Mouse (Mus musculus): ENCODE data around the gene Retreg1. TPM values are rescaled to one million over a fixed set of nuclear protein-coding genes. Genes with fewer than 3 reads are reported as not detected.

The Retreg1 gene
- total and polyA plus RNA-seq, 3 experiments, result 41.0 to 328 (median 248) TPM

DNA sequence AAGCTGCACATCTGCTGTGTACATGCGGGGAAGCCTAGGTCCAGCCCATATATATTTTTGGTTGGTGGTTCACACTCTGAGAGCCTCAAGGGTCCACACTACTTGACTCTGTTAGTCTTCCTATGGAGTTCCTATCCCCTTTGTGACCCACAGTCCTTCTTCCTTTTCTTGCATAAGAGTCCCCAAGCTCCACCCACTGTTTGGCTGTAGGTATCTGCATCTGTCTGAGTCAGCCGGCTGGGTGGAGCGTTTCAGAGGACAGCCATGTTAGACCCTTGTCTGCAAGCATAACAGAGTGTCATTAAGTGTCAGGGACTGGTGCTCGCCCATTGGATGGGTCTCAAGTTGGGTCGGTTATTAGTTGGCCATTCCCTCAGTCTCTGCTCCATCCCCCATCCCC is 107.6 kb downstream of the Retreg1 start:
- peaks cover 13% of the 10 kb centered on the region for H3K36me3 ChIP-seq (ENCODE audit: control insufficient read depth, insufficient read depth, low read length)
- no peaks in the 10 kb centered on the region for H3K27me3 ChIP-seq (ENCODE audit: control insufficient read depth, insufficient read depth, low read length)
- peak overlapping the region; percentile 28 for H3K27ac ChIP-seq
- DNase-seq, result no peak
- H3K9ac ChIP-seq (ENCODE audit: low read depth, low read length), result no peak overlapping the region
- no peak overlapping the region for H3K4me3 ChIP-seq
- peaks cover 10% of the 10 kb centered on the region for H3K4me1 ChIP-seq (ENCODE audit: control insufficient read depth, insufficient read depth, low read length)
- intact Hi-C loops (cut with DNase I), result no loop called here
- peaks cover 2% of the 10 kb centered on the region; the same call in 1 of the 2 replicates for H3K79me2 ChIP-seq (replicated peaks; ENCODE audit: control insufficient read depth, insufficient read depth, low read length)
- TF ChIP-seq POLR2A (IDR thresholded peaks at IDR 0.05; ENCODE audit: insufficient read depth, low read depth, low read length) (no peak), EP300 (IDR thresholded peaks at IDR 0.05; ENCODE audit: insufficient read depth, low read depth, low read length) (no peak), CTCF (IDR thresholded peaks at IDR 0.05) (no peak)
- WGBS, result 56% methylated on average over 5 of the region's 5 CpGs

DNA sequence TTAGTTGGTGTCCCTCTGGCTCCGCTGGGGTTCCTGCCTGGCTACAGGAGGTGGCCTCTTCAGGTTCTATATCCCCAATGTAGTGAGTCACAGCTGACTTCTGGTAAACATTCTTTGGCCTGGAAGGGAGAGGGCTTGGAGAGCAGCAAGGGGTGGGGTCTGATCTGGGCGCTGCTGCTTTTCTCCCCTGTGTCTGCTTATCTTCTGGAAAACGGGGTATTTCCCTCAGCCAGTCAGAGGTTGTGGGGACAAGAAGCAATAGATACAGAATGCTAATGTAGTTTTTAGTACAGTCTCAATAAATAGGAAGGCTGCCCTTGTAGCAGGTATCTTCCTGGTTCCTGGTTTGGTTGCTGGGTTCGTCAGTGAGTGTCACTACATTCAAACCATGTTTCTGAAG is 108.1 kb downstream of the Retreg1 start:
- no peak for DNase-seq
- intact Hi-C loops (cut with DNase I), result no loop called here
- Histone ChIP-seq H3K4me1 (ENCODE audit: control insufficient read depth, insufficient read depth, low read length) (peaks cover 10% of the 10 kb centered on the region), H3K27ac (peak overlapping the region; percentile 28), H3K36me3 (ENCODE audit: control insufficient read depth, insufficient read depth, low read length) (peaks cover 18% of the 10 kb centered on the region), H3K4me3 (no peak overlapping the region), H3K79me2 (replicated peaks; ENCODE audit: control insufficient read depth, insufficient read depth, low read length) (peaks cover 2% of the 10 kb centered on the region; the same call in 1 of the 2 replicates), H3K27me3 (ENCODE audit: control insufficient read depth, insufficient read depth, low read length) (no peaks in the 10 kb centered on the region), H3K9ac (ENCODE audit: low read depth, low read length) (no peak overlapping the region)
- TF ChIP-seq POLR2A (IDR thresholded peaks at IDR 0.05; ENCODE audit: insufficient read depth, low read depth, low read length), result no peak
- TF ChIP-seq CTCF (IDR thresholded peaks at IDR 0.05), result no peak
- no peak for TF ChIP-seq EP300 (IDR thresholded peaks at IDR 0.05; ENCODE audit: insufficient read depth, low read depth, low read length)
- 50% methylated on average over 4 of the region's 4 CpGs for WGBS

DNA sequence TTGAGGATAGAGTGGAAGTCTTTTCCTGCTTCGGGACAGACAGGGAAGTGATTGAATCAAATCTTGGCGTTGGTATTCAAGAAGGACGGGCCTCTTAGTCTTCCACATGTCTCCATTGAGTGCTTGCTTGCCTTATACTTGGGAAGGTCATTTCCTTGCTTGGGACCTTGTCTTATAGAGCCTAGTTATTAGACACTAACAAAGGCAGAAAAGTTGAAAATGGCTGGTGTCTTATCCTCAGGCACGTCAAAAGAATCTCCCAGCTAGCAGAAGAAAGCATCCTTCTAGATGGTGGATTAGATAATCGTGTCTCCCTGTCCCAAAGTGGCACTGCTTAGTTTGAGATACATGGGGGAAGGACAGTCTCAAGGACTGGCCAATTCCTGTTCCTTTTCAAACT is 113.0 kb downstream of the Retreg1 start:
- Histone ChIP-seq H3K27ac (peak overlapping the region; percentile 80), H3K4me3 (no peak overlapping the region)
- DNase-seq, result no peak

DNA sequence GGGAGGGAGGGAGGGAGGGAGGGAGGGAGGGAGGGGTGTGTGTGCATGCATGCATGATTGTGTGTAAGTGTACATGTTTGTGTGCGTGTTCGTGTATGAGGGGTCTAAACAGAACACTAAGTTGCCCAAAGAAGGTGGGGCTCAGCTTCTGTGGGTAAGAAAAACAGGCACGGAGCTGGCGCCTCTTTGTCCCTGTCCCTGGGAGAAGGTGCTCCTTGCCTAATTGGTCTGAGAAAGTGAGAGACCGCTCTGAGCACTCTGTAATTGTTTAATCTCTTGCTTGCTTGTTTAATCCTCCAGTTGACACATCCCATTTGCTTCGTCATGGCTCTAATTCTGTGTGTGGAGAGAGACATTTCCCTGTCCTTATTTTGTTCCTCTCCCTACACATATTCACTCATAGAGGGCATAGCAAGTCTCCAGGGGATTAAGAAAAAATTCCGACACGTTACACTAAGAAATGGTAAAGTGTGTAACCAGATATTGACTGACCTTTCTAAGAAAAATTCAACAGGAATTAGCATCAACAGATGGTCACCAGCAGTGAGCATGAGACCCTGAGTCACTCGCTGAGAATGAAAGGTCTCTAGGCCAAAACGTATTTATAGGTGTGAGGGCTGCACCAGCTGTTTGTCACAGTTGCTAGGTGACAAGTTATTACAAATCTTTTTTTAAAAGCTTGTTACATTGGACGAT is 113.6 kb downstream of the Retreg1 start:
- Histone ChIP-seq H3K9ac (ENCODE audit: low read depth, low read length) (no peak overlapping the region), H3K36me3 (ENCODE audit: control insufficient read depth, insufficient read depth, low read length) (peaks cover 14% of the 10 kb centered on the region), H3K27ac (peak overlapping the region; percentile 80), H3K79me2 (replicated peaks; ENCODE audit: control insufficient read depth, insufficient read depth, low read length) (no peaks in the 10 kb centered on the region; the same call in 1 of the 2 replicates), H3K4me1 (ENCODE audit: control insufficient read depth, insufficient read depth, low read length) (peaks cover 6% of the 10 kb centered on the region), H3K27me3 (ENCODE audit: control insufficient read depth, insufficient read depth, low read length) (no peaks in the 10 kb centered on the region), H3K4me3 (no peak overlapping the region)
- 43% methylated on average over 11 of the region's 11 CpGs for WGBS
- no peak for TF ChIP-seq POLR2A (IDR thresholded peaks at IDR 0.05; ENCODE audit: insufficient read depth, low read depth, low read length)
- TF ChIP-seq CTCF (IDR thresholded peaks at IDR 0.05), result no peak
- no peak for TF ChIP-seq EP300 (IDR thresholded peaks at IDR 0.05; ENCODE audit: insufficient read depth, low read depth, low read length)
- intact Hi-C loops (cut with DNase I), result no loop called here
- DNase-seq, result no peak

More for the DNA sequence above, 113.0 kb downstream of the Retreg1 start:
- Histone ChIP-seq H3K79me2 (replicated peaks; ENCODE audit: control insufficient read depth, insufficient read depth, low read length) (peaks cover 2% of the 10 kb centered on the region; the same call in 1 of the 2 replicates), H3K27me3 (ENCODE audit: control insufficient read depth, insufficient read depth, low read length) (no peaks in the 10 kb centered on the region), H3K9ac (ENCODE audit: low read depth, low read length) (no peak overlapping the region), H3K4me1 (ENCODE audit: control insufficient read depth, insufficient read depth, low read length) (peaks cover 6% of the 10 kb centered on the region), H3K36me3 (ENCODE audit: control insufficient read depth, insufficient read depth, low read length) (peaks cover 14% of the 10 kb centered on the region)
- TF ChIP-seq POLR2A (IDR thresholded peaks at IDR 0.05; ENCODE audit: insufficient read depth, low read depth, low read length), result no peak
- no peak for TF ChIP-seq CTCF (IDR thresholded peaks at IDR 0.05)
- TF ChIP-seq EP300 (IDR thresholded peaks at IDR 0.05; ENCODE audit: insufficient read depth, low read depth, low read length), result no peak
- intact Hi-C loops (cut with DNase I), result no loop called here
- 36% methylated on average over 5 of the region's 5 CpGs for WGBS

DNA sequence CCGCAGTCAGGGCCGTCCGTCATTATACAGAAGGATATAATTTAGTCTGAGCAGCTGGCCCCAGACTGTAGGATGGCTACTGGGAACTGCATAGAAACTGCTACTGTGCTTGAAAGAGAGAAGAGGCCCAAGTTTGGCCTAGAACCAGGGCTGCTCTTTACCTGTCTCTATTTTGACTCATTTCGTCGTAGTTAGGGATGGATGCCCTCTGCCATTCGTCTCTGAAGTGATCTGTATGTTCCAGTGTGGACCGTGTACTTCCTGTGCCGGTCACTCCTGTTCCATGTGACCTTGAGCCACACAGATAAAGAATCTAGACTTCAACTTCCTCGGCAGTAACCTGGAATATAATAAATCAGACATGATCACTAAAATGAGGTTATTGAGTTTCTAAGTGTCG is 114.7 kb downstream of the Retreg1 start:
- Histone ChIP-seq H3K4me1 (ENCODE audit: control insufficient read depth, insufficient read depth, low read length) (peaks cover 6% of the 10 kb centered on the region), H3K79me2 (replicated peaks; ENCODE audit: control insufficient read depth, insufficient read depth, low read length) (no peaks in the 10 kb centered on the region; the same call in 1 of the 2 replicates), H3K27me3 (ENCODE audit: control insufficient read depth, insufficient read depth, low read length) (no peaks in the 10 kb centered on the region), H3K27ac (peak overlapping the region; percentile 71), H3K9ac (ENCODE audit: low read depth, low read length) (no peak overlapping the region), H3K4me3 (no peak overlapping the region), H3K36me3 (ENCODE audit: control insufficient read depth, insufficient read depth, low read length) (peaks cover 14% of the 10 kb centered on the region)
- no peak for DNase-seq
- 46% methylated on average over 10 of the region's 10 CpGs for WGBS
- no peak for TF ChIP-seq POLR2A (IDR thresholded peaks at IDR 0.05; ENCODE audit: insufficient read depth, low read depth, low read length)
- TF ChIP-seq EP300 (IDR thresholded peaks at IDR 0.05; ENCODE audit: insufficient read depth, low read depth, low read length), result no peak
- no peak for TF ChIP-seq CTCF (IDR thresholded peaks at IDR 0.05)
- intact Hi-C loops (cut with DNase I), result no loop called here

DNA sequence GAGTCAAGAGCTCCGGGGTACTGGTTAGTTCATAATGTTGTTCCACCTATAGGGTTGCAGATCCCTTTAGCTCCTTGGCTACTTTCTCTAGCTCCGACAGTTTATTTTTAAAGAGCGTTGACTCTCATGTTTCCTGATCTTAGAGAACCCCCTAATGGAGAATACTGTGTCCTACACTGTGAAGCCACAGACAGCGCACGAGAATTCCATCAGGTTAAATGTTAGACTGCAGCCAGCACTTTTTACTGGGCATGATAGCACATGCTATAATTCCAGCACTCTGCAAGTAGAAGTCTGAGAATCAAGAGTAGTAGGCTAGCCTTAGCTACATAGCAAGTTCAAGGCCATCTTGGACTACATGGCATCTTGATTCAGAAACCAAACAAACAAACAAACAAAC is 116.4 kb downstream of the Retreg1 start:
- H3K4me1 ChIP-seq (ENCODE audit: control insufficient read depth, insufficient read depth, low read length), result peaks cover 6% of the 10 kb centered on the region
- H3K79me2 ChIP-seq (replicated peaks; ENCODE audit: control insufficient read depth, insufficient read depth, low read length), result no peaks in the 10 kb centered on the region; the same call in 1 of the 2 replicates
- no peak for DNase-seq
- 8% methylated on average over 5 of the region's 5 CpGs for WGBS
- no peak overlapping the region for H3K9ac ChIP-seq (ENCODE audit: low read depth, low read length)
- no peaks in the 10 kb centered on the region for H3K27me3 ChIP-seq (ENCODE audit: control insufficient read depth, insufficient read depth, low read length)
- peaks cover 20% of the 10 kb centered on the region for H3K36me3 ChIP-seq (ENCODE audit: control insufficient read depth, insufficient read depth, low read length)
- H3K4me3 ChIP-seq, result no peak overlapping the region
- TF ChIP-seq CTCF (IDR thresholded peaks at IDR 0.05) (peak; percentile 76), POLR2A (IDR thresholded peaks at IDR 0.05; ENCODE audit: insufficient read depth, low read depth, low read length) (no peak)
- no peak overlapping the region for H3K27ac ChIP-seq
- intact Hi-C loops (cut with DNase I), result loop anchor here (1.0 kb wide), 2 partner anchors 59 to 154 kb away; no protein-coding TSS in a partner anchor
